Mouse (Mus musculus) stomach, embryonic 16.5 days (tissue): ENCODE results near the gene Asf1b. TPM values are rescaled to one million over a fixed set of nuclear protein-coding genes. Genes with fewer than 3 reads are reported as not detected.
"Not testable (repeated sequence)": the region's sequence is repeated elsewhere in the genome, so short reads cannot be mapped to it uniquely, and the experiment has no call there.

Source experiments
- ATAC-seq: fragments of 200-750 bp; cut with Nextera tagmentation; 2 replicates; pipeline ENCODE4 v1.8.0; 2017; ENCODE audit warnings: moderate number of reproducible peaks, moderate TSS enrichment; ENCODE audit not compliant: insufficient read depth, low FRiP score
- H3K27ac ChIP-seq: fragments of 300-500 bp; sonication (generic); 2 replicates; pipeline ENCODE4 v1.5.1; 2014; ENCODE audit warnings: low read length
- H3K27me3 ChIP-seq: fragments of 300-500 bp; sonication (generic); 2 replicates; pipeline ENCODE4 v1.6.1; 2014; ENCODE audit warnings: low read length, control low read depth, mixed read lengths; ENCODE audit not compliant: control insufficient read depth, insufficient read depth
- H3K36me3 ChIP-seq: fragments of 300-500 bp; sonication (generic); 2 replicates; pipeline ENCODE4 v1.6.1; 2014; ENCODE audit warnings: low read length; ENCODE audit not compliant: control insufficient read depth, insufficient read depth
- H3K4me1 ChIP-seq: fragments of 300-500 bp; sonication (generic); 2 replicates; pipeline ENCODE4 v1.6.1; 2014; ENCODE audit warnings: low read length, control low read depth, mixed read lengths; ENCODE audit not compliant: control insufficient read depth, insufficient read depth
- H3K4me2 ChIP-seq: fragments of 300-500 bp; sonication (generic); 2 replicates; pipeline ENCODE4 v1.6.1; 2014; ENCODE audit warnings: low read depth, low read length, mixed read lengths
- H3K4me3 ChIP-seq: fragments of 300-500 bp; sonication (generic); replicated peaks from 2 replicates; pipeline ENCODE4 v1.5.1; 2014; ENCODE audit warnings: mild to moderate bottlenecking, low read length
- H3K9ac ChIP-seq: fragments of 300-500 bp; sonication (generic); 2 replicates; pipeline ENCODE4 v1.6.1; 2014; ENCODE audit warnings: low read length
- H3K9me3 ChIP-seq: fragments of 300-500 bp; sonication (generic); replicated peaks from 2 replicates; pipeline ENCODE4 v1.6.1; 2016; ENCODE audit warnings: low read length, control low read depth; ENCODE audit not compliant: control insufficient read depth
- WGBS: fragments of 180-500 bp; shearing (Covaris S2); extraction: QIAGEN DNeasy Blood & Tissue Kit; methylation state at CpG from one replicate; pipeline ENCODE4 v1.1.7; 2014; 5-methylcytosine and 5-hydroxymethylcytosine counted together
- polyA plus RNA-seq: library from polyadenylated mRNA; unstranded; fragments of >200 nt; fragmentation: Nextera tagmentation; extraction: Ambion mirVana; gene quantifications from 2 replicates; pipeline ENCODE4 v1.2.1, GENCODE M21; 2015

The Asf1b gene
- polyA plus RNA-seq, 1 experiment from 2014 or later = 53.1 TPM

DNA sequence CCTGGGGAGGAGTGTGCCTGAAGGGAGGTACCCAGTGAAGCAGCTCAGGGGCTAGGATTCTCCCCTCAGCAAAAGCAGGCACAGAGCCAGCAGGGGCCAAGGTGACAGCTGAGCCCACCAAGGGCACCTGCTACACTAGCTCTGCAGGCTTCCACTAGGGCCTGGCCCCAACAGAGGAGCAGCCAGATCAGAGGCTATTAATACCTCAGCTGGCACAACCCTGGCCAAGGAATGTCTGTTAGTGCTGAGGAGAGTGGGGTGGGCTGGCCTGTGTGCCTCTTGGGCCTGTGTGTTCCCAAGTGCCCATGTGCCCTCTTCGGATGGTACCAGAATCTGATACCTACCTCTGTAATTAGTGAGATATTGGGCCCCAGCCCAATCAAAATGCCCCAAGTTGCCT lies 24.9 kb downstream of the Asf1b start:
- Histone ChIP-seq H3K9ac (no peak overlapping the region), H3K4me1 (peaks cover 15% of the 10 kb centered on the region), H3K4me2 (no peak overlapping the region), H3K9me3 (no peaks in the 10 kb centered on the region), H3K27ac (no peak overlapping the region), H3K36me3 (peaks cover 21% of the 10 kb centered on the region), H3K27me3 (no peaks in the 10 kb centered on the region), H3K4me3 (no peak overlapping the region)
- ATAC-seq = no peak
- 83% methylated on average over 1 of the region's 1 CpGs for WGBS

DNA sequence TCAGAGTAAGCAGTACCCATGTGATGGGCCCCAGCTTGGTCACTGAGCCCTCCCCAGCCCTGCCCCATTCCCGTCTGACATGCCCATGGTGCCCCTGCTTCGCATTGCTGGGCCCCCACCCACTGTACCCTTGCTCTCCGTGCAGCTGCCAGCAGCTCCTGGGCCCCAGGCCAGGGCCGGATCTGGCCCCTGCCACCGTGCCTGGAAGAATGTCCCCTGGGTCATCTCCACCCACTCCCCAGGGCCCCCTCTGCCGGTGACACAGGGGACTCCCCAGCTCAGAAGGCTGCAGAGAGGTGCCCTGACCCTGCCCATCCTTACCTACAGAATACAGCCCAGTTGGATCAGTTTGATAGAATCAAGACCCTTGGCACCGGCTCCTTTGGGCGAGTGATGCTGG lies 25.5 kb downstream of the Asf1b start:
- Histone ChIP-seq H3K27ac (no peak overlapping the region), H3K4me3 (no peak overlapping the region), H3K4me2 (no peak overlapping the region), H3K27me3 (no peaks in the 10 kb centered on the region), H3K9me3 (no peaks in the 10 kb centered on the region), H3K36me3 (peaks cover 21% of the 10 kb centered on the region), H3K4me1 (peaks cover 15% of the 10 kb centered on the region), H3K9ac (no peak overlapping the region)
- 79% methylated on average over 8 of the region's 8 CpGs for WGBS
- ATAC-seq = no peak

DNA sequence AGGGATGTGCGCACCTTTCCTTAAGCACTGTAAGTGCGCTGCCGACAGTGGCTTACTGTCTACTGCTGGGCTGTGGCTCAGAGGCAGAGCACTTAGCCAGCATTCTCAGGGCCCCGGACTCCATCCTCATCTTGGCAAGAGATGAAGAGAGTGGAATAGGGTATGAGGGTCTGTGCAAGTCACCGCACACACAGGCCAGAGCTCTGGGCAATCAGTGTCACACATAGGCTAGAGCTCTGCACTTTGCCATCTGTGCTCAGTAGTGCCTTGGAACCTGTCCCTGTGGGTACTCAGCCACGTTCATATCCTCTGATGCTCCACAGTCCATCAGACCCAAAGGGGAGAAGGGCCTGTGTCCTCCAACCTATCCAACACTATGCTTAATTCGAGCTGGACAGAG lies 26.2 kb downstream of the Asf1b start:
- Histone ChIP-seq H3K36me3 (peaks cover 25% of the 10 kb centered on the region), H3K27ac (no peak overlapping the region), H3K9me3 (no peaks in the 10 kb centered on the region), H3K27me3 (no peaks in the 10 kb centered on the region), H3K4me2 (no peak overlapping the region), H3K4me3 (no peak overlapping the region), H3K9ac (no peak overlapping the region), H3K4me1 (peaks cover 12% of the 10 kb centered on the region)
- 96% methylated on average over 7 of the region's 7 CpGs for WGBS
- no peak for ATAC-seq

DNA sequence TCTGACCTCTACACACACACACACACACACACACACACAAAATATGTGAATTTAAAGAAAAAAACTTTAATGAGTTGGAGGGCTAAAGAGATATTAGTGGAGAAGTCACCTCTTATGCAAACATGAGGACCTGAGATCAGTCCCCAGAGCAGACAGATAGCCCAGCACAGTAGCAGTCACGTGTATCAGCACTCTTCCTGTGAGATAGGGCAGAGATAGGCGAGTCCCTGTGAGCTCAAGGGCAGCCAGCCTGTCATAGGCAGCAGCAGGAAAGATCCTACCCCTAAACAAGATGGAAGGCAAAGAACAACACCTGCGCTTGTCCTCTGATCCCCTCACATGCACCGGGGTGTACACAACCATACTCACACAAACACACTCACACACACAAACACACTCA lies 27.1 kb downstream of the Asf1b start:
- Histone ChIP-seq H3K9me3 (no peaks in the 10 kb centered on the region), H3K36me3 (peaks cover 34% of the 10 kb centered on the region), H3K4me3 (no peak overlapping the region), H3K9ac (no peak overlapping the region), H3K4me1 (peaks cover 4% of the 10 kb centered on the region; the same call in 1 of the 2 replicates), H3K27me3 (no peaks in the 10 kb centered on the region), H3K4me2 (no peak overlapping the region), H3K27ac (no peak overlapping the region)
- WGBS = 82% methylated on average over 4 of the region's 4 CpGs
- ATAC-seq = no peak

DNA sequence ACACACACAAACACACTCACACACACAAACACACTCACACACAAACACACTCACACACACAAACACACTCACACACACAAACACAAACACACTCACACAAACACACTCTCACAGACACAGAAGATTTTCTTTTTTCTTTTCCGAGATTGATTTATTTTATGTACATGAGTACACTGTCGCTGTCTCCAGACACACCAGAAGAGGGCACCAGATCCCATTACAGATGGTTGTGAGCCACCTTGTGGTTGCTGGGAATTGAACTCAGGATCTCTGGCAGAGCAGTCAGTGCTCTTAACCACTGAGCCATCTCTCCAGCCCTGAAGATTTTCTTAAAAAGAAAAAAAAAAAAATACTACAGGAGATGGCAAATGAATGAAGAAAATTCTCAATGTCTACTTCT lies 27.9 kb downstream of the Asf1b start:
- not testable (repeated sequence) for ATAC-seq, H3K4me2 ChIP-seq, H3K9me3 ChIP-seq, H3K9ac ChIP-seq, H3K4me1 ChIP-seq, H3K27me3 ChIP-seq, H3K27ac ChIP-seq, H3K4me3 ChIP-seq
- 90% methylated on average over 2 of the region's 2 CpGs for WGBS
- H3K36me3 ChIP-seq = peaks cover 36% of the 10 kb centered on the region

DNA sequence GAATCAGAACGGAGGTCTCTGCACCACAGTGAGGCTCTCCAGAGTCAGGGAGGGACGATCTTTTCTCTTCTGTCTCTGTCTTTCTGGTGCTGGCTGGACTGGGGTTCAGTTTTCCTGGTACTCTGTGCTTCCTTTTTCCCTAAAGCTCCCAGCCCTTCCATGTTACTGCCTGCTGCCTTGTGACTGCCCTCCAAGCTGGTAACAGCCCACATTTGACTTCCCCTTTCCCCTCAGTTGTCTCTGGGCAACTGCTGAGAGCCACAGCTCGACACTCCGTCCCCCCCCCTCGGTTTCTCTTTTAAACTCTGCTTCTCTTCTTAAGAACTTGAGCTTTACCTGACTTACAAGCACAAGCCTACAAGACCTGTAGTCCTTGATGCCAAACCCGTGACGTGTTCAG lies 33.9 kb downstream of the Asf1b start:
- 83% methylated on average over 7 of the region's 7 CpGs for WGBS
- Histone ChIP-seq H3K27ac (no peak overlapping the region), H3K27me3 (no peaks in the 10 kb centered on the region), H3K4me2 (no peak overlapping the region), H3K4me1 (no peaks in the 10 kb centered on the region), H3K36me3 (peaks cover 18% of the 10 kb centered on the region), H3K9ac (no peak overlapping the region), H3K9me3 (no peaks in the 10 kb centered on the region), H3K4me3 (no peak overlapping the region)
- ATAC-seq = no peak

DNA sequence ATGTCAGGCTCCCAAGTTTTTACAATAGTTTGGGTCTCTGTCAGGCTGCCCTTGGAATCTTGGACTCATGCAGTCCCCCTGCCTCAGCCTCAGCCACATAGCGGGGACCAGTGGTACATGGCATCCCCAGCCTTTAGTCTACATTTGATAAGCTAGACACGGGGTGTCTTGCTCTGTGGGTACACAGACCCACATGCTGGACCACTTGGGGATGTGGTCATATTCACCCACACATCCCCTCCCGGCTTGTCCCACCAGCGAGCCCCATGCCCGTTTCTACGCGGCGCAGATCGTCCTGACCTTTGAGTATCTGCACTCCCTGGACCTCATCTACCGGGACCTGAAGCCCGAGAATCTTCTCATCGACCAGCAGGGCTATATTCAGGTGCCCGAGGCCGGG lies 34.9 kb downstream of the Asf1b start:
- no peak overlapping the region for H3K4me2 ChIP-seq
- peaks cover 18% of the 10 kb centered on the region for H3K36me3 ChIP-seq
- no peak for ATAC-seq
- H3K4me1 ChIP-seq = no peaks in the 10 kb centered on the region
- H3K27me3 ChIP-seq = no peaks in the 10 kb centered on the region
- H3K9ac ChIP-seq = no peak overlapping the region
- H3K27ac ChIP-seq = no peak overlapping the region
- 95% methylated on average over 14 of the region's 14 CpGs for WGBS
- no peak overlapping the region for H3K4me3 ChIP-seq
- H3K9me3 ChIP-seq = no peaks in the 10 kb centered on the region

DNA sequence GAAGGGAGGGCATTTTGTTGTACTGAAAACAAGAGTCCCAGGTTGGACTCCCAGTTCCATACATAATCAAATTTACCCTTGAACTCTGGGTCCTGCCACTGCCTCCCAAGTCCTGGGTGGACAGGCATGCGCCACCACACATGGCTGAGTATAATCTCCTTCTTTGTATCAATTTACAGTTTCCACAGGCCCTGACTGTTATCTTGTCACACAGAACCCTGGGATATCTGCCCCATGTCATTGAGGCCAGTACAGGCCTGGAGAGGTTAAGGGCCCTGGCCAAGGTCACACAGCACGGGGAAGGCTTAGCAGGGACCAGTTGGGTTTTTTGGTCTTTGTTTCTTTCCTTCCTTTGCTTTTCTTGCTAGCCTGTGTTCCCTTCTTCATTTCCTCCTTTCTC lies 37.2 kb downstream of the Asf1b start:
- Histone ChIP-seq H3K27me3 (no peaks in the 10 kb centered on the region), H3K9me3 (no peaks in the 10 kb centered on the region), H3K4me3 (no peak overlapping the region), H3K9ac (no peak overlapping the region), H3K36me3 (peaks cover 5% of the 10 kb centered on the region; the same call in 1 of the 2 replicates), H3K4me1 (no peaks in the 10 kb centered on the region), H3K4me2 (no peak overlapping the region), H3K27ac (no peak overlapping the region)
- WGBS = 82% methylated on average over 2 of the region's 2 CpGs
- ATAC-seq = no peak

DNA sequence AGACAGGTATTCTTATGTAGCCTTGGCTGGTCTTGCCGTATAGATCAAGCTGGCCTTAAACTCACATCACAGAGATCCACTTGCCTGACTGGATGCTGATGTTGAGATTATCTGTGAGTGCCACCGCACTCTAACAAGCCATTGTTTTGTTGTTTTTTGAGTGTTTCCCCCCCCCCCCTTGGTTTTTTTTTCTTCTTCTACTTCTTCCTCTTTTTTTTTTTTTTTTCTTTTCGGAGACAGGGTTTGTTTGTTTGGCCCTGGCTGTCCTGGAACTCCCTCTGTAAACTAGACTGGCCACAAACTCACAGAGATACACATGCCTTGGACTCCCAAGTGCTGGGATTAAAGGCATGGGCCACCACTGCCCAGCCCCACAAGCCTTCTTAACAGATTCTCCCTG lies 38.7 kb downstream of the Asf1b start:
- Histone ChIP-seq H3K9me3 (no peaks in the 10 kb centered on the region), H3K4me2 (no peak overlapping the region), H3K4me3 (no peak overlapping the region), H3K9ac (no peak overlapping the region), H3K4me1 (peaks cover 5% of the 10 kb centered on the region), H3K27me3 (no peaks in the 10 kb centered on the region), H3K36me3 (0 out of 2 replicates have a peak, but pooled peaks cover 3% of the 10 kb centered on the region), H3K27ac (no peak overlapping the region)
- WGBS = 71% methylated on average over 3 of the region's 3 CpGs
- no peak for ATAC-seq

DNA sequence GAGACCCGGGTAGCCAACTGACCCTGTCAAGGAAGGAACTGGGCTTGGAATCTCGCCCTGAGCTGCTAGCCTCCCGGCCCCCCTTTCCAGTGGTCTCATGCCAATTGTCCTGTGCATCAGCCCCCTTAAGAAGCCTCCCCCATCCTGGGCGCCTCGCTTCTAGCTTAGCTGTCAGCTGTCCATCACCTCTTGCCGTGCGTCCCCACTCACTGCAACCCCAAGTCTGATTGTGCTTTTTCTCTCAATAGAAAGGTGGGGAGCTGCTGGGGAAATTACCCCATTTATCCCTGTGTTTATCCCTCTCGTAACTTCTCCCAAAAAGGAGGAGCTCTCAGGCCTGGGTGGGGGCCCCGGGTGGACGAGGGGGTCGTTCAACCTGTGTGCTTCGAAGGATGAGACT lies 40.7 kb downstream of the Asf1b start:
- peaks cover 16% of the 10 kb centered on the region for H3K4me1 ChIP-seq

More for the DNA sequence above, 40.7 kb downstream of the Asf1b start:
- Histone ChIP-seq H3K4me2 (peak overlapping the region; percentile 86), H3K9me3 (no peaks in the 10 kb centered on the region), H3K9ac (no peak overlapping the region; the same call in 1 of the 2 replicates), H3K27ac (no peak overlapping the region), H3K36me3 (0 out of 2 replicates have a peak, but pooled peaks cover 8% of the 10 kb centered on the region), H3K4me3 (peak overlapping the region; percentile 83), H3K27me3 (no peaks in the 10 kb centered on the region)
- WGBS = 25% methylated on average over 12 of the region's 12 CpGs
- ATAC-seq = no peak
